Mouse (Mus musculus) midbrain, embryonic 12.5 days (tissue): ENCODE data around the gene Grasp. TPM values are rescaled to one million over a fixed set of nuclear protein-coding genes. Genes with fewer than 3 reads are reported as not detected.

Source experiments
- ATAC-seq: fragments of 200-750 bp; cut with Nextera tagmentation; 2 replicates; pipeline ENCODE4 v1.8.0; 2017; ENCODE audit warnings: low read depth, moderate TSS enrichment, moderate library complexity; ENCODE audit not compliant: low FRiP score
- H3K27ac ChIP-seq: fragments of 300-500 bp; sonication (generic); replicated peaks from 2 replicates; pipeline ENCODE4 v1.5.1; 2016; ENCODE audit warnings: mild to moderate bottlenecking
- H3K27me3 ChIP-seq: fragments of 300-500 bp; sonication (generic); 2 replicates; pipeline ENCODE4 v1.6.1; 2016; ENCODE audit warnings: mild to moderate bottlenecking
- H3K36me3 ChIP-seq: fragments of 300-500 bp; sonication (generic); 2 replicates; pipeline ENCODE4 v1.6.1; 2016
- H3K4me1 ChIP-seq: fragments of 300-500 bp; sonication (generic); 2 replicates; pipeline ENCODE4 v1.6.1; 2016
- H3K4me2 ChIP-seq: fragments of 300-500 bp; sonication (generic); replicated peaks from 2 replicates; pipeline ENCODE4 v1.6.1; 2016; ENCODE audit warnings: mild to moderate bottlenecking, moderate library complexity
- H3K4me3 ChIP-seq: fragments of 300-500 bp; sonication (generic); 2 replicates; pipeline ENCODE4 v1.5.1; 2016; ENCODE audit warnings: mild to moderate bottlenecking
- H3K9ac ChIP-seq: fragments of 300-500 bp; sonication (generic); replicated peaks from 2 replicates; pipeline ENCODE4 v1.6.1; 2016; ENCODE audit warnings: mild to moderate bottlenecking, moderate library complexity
- H3K9me3 ChIP-seq: fragments of 300-500 bp; sonication (generic); 2 replicates; pipeline ENCODE4 v1.6.1; 2016; ENCODE audit warnings: mild to moderate bottlenecking
- WGBS: fragments of 180-500 bp; shearing (Covaris S2); methylation state at CpG from one replicate; pipeline ENCODE4 v1.1.7; 2016; 5-methylcytosine and 5-hydroxymethylcytosine counted together
- polyA plus RNA-seq: library from polyadenylated mRNA; unstranded; fragments of >200 nt; fragmentation: Nextera tagmentation; extraction: Ambion mirVana; gene quantifications from 2 replicates; pipeline ENCODE4 v1.2.1, GENCODE M21; 2016

Grasp gene
- polyA plus RNA-seq, 1 experiment from 2014 or later, result 5.5 TPM

GRCm38 (mm10) chr15:101232607-101233006, 8.6 kb downstream of the Grasp start:
- Histone ChIP-seq H3K4me2 (no peak overlapping the region), H3K4me3 (no peak overlapping the region), H3K4me1 (peaks cover 19% of the 10 kb centered on the region), H3K36me3 (peaks cover 20% of the 10 kb centered on the region), H3K9me3 (no peaks in the 10 kb centered on the region), H3K9ac (no peak overlapping the region), H3K27me3 (peaks cover 22% of the 10 kb centered on the region), H3K27ac (no peak overlapping the region)
- WGBS, result 67% methylated on average over 4 of the region's 4 CpGs
- ATAC-seq, result no peak

DNA sequence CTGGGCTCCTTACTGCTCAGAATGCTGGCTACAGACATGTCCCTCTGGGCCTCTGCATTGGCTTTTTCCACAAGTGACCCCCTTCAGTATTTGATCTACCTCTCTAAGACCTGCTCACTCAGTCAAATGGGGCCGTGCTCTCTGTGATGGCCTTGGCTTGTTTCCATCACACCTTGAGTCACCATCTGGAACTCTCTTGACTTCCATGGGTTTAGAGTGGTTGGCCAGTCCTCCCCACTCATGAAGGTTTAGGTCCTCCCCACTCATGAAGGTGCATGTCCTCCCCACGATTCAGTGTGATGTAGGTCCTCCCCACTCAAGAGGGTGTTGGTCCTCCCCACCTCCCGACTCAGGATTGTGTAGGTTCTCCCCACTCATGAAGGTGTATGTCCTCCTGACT, 9.2 kb downstream of the Grasp start:
- H3K27ac ChIP-seq, result no peak overlapping the region
- no peak overlapping the region for H3K4me2 ChIP-seq
- peaks cover 20% of the 10 kb centered on the region for H3K36me3 ChIP-seq
- WGBS, result 88% methylated on average over 3 of the region's 3 CpGs
- no peaks in the 10 kb centered on the region for H3K9me3 ChIP-seq
- H3K27me3 ChIP-seq, result peaks cover 22% of the 10 kb centered on the region
- ATAC-seq, result no peak
- H3K4me3 ChIP-seq, result no peak overlapping the region
- peaks cover 13% of the 10 kb centered on the region for H3K4me1 ChIP-seq
- H3K9ac ChIP-seq, result no peak overlapping the region

GRCm38 (mm10) chr15:101233641-101234275, 9.8 kb downstream of the Grasp start:
- H3K27me3 ChIP-seq, result peaks cover 27% of the 10 kb centered on the region
- no peak overlapping the region for H3K4me2 ChIP-seq
- no peak overlapping the region for H3K27ac ChIP-seq
- no peaks in the 10 kb centered on the region for H3K9me3 ChIP-seq
- H3K4me1 ChIP-seq, result peaks cover 16% of the 10 kb centered on the region; the same call in 1 of the 2 replicates
- peaks cover 20% of the 10 kb centered on the region for H3K36me3 ChIP-seq
- no peak overlapping the region for H3K9ac ChIP-seq
- no peak for ATAC-seq
- 31% methylated on average over 11 of the region's 11 CpGs for whole genome bisulfite sequencing
- no peak overlapping the region for H3K4me3 ChIP-seq

DNA sequence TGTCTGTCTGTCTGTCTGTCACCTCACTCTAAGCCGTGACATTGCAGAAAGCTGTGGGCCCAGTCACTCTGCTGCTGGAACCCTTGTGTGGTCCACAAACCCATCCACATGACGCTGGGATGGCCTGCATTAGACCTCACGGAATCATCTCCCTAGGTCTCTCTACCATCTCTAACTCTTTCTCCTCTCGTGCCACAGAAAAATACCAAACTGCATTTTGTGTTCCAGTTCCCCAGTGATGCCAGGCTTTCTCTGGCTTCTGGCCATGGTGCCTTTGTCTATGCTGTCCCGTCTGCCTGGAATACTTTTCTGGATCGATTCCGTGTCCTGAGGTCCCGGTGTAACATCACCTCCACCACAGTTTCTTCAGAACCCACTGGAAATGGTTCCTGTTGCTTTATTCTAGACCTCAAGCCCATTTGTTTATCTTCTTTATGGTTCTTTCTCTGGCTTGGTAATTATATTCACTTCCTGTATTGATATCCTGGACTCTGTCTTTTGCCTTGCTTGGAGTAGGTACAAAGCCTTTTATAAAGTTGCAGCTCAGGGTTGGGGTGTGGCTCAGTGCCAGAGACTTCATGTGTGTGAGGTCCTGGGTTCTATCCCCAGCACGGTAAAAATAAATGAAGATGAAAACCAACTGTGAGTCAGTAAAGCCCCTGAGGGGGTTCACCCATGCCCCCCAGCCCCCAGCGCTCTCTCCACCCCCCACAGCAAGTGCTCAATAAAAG, 10.8 kb downstream of the Grasp start:
- H3K9me3 ChIP-seq, result no peaks in the 10 kb centered on the region
- H3K4me3 ChIP-seq, result no peak overlapping the region
- H3K27ac ChIP-seq, result no peak overlapping the region
- ATAC-seq, result no peak
- 0 out of 2 replicates have a peak overlapping the region, but pooled peaks have one; percentile 17 for H3K9ac ChIP-seq
- no peak overlapping the region for H3K4me2 ChIP-seq
- H3K36me3 ChIP-seq, result peaks cover 20% of the 10 kb centered on the region
- H3K4me1 ChIP-seq, result peaks cover 22% of the 10 kb centered on the region; the same call in 1 of the 2 replicates
- H3K27me3 ChIP-seq, result peaks cover 31% of the 10 kb centered on the region
- 72% methylated on average over 10 of the region's 10 CpGs for WGBS

DNA sequence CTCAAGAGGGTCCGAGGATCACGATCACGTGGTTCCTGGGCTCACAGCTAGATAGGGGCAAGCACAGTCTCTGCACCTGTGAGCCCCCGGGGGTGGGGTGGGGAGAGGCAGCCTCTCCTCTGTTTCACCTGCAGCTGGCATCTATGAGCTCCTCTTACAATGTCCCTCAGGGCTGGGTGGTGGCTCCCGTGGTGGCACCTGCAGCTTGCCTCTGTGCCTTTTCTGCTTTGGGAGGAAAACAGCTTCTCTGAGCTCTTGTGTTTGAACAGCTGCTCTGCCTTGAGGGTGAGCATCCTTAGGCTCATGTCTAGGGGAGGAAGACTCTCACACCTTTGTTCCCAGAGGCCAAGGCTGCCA, 11.3 kb downstream of the Grasp start:
- no peak overlapping the region for H3K4me3 ChIP-seq
- 0 out of 2 replicates have a peak overlapping the region, but pooled peaks have one; percentile 17 for H3K9ac ChIP-seq
- H3K27me3 ChIP-seq, result peaks cover 31% of the 10 kb centered on the region
- no peaks in the 10 kb centered on the region for H3K9me3 ChIP-seq
- no peak overlapping the region for H3K27ac ChIP-seq
- H3K4me1 ChIP-seq, result peaks cover 22% of the 10 kb centered on the region; the same call in 1 of the 2 replicates
- ATAC-seq, result no peak
- H3K4me2 ChIP-seq, result no peak overlapping the region
- 43% methylated on average over 5 of the region's 5 CpGs for WGBS
- peaks cover 15% of the 10 kb centered on the region for H3K36me3 ChIP-seq

GRCm38 (mm10) chr15:101235728-101236327, 11.8 kb downstream of the Grasp start:
- no peaks in the 10 kb centered on the region for H3K9me3 ChIP-seq
- peaks cover 23% of the 10 kb centered on the region; the same call in 1 of the 2 replicates for H3K4me1 ChIP-seq
- H3K4me3 ChIP-seq, result no peak overlapping the region
- peaks cover 31% of the 10 kb centered on the region for H3K27me3 ChIP-seq
- no peak overlapping the region for H3K9ac ChIP-seq
- H3K4me2 ChIP-seq, result no peak overlapping the region
- no peak overlapping the region for H3K27ac ChIP-seq
- ATAC-seq, result no peak
- peaks cover 10% of the 10 kb centered on the region for H3K36me3 ChIP-seq
- 52% methylated on average over 12 of the region's 12 CpGs for WGBS

- Histone ChIP-seq H3K9me3 (no peaks in the 10 kb centered on the region), H3K27me3 (peaks cover 27% of the 10 kb centered on the region), H3K4me2 (no peak overlapping the region), H3K36me3 (no peaks in the 10 kb centered on the region), H3K9ac (no peak overlapping the region), H3K4me1 (peaks cover 26% of the 10 kb centered on the region; the same call in 1 of the 2 replicates), H3K27ac (no peak overlapping the region), H3K4me3 (no peak overlapping the region)
- ATAC-seq, result no peak
- 9% methylated on average over 3 of the region's 3 CpGs for whole genome bisulfite sequencing
Observed at GRCm38 (mm10) chr15:101236878-101237277, 12.9 kb downstream of the Grasp start.

DNA sequence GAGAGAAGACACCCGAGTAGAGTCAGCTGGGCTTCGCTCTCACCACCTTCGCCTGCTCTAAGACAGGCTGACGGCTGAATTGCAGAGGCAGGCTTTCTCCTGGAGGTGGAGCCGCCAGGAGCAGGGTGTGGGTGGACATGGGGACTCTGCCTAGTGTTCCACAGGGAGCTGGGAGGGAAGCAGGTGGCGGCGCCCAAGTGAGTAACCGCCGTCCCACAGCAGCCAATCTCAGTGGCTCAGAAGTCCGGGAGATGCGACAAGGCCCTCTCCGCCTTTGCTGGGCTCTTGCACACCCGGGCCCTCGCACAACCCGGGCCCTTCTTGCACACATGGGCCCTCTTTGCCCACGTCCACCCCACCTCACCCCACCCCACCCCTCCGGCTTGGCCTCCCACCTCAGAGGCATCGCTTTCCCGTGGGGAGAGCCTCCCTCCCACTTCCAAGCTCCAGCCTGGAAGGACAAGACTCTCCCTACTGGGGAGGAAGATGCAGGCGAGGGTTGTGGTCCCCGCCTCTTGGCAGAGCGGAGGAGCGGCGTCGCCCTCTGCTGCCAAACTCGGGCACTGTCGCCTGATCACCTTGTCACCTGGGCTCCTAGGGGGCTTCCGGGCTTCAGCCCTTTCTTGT, 15.0 kb downstream of the Grasp start:
- H3K27me3 ChIP-seq, result peaks cover 27% of the 10 kb centered on the region
- H3K4me2 ChIP-seq, result peak overlapping the region; percentile 50
- peak overlapping the region; percentile 15; the same call in 1 of the 2 replicates for H3K9ac ChIP-seq
- H3K27ac ChIP-seq, result no peak overlapping the region
- H3K4me3 ChIP-seq, result peak overlapping the region; percentile 27
- 5% methylated on average over 27 of the region's 28 CpGs for WGBS
- peak; percentile 62 for ATAC-seq
- no peaks in the 10 kb centered on the region for H3K9me3 ChIP-seq
- H3K4me1 ChIP-seq, result peaks cover 26% of the 10 kb centered on the region; the same call in 1 of the 2 replicates
- H3K36me3 ChIP-seq, result no peaks in the 10 kb centered on the region

GRCm38 (mm10) chr15:101239821-101240220, 15.8 kb downstream of the Grasp start:
- no peak overlapping the region for H3K9ac ChIP-seq
- H3K4me1 ChIP-seq, result peaks cover 26% of the 10 kb centered on the region; the same call in 1 of the 2 replicates
- no peak overlapping the region for H3K4me2 ChIP-seq
- WGBS, result 69% methylated on average over 8 of the region's 8 CpGs
- H3K27me3 ChIP-seq, result peaks cover 27% of the 10 kb centered on the region
- ATAC-seq, result no peak
- no peaks in the 10 kb centered on the region for H3K36me3 ChIP-seq
- no peaks in the 10 kb centered on the region for H3K9me3 ChIP-seq
- H3K27ac ChIP-seq, result no peak overlapping the region
- no peak overlapping the region for H3K4me3 ChIP-seq

GRCm38 (mm10) chr15:101240799-101241204, 16.8 kb downstream of the Grasp start:
- Histone ChIP-seq H3K9me3 (no peaks in the 10 kb centered on the region), H3K36me3 (no peaks in the 10 kb centered on the region), H3K27ac (no peak overlapping the region), H3K9ac (no peak overlapping the region; the same call in 1 of the 2 replicates), H3K27me3 (peaks cover 20% of the 10 kb centered on the region), H3K4me2 (peak overlapping the region; percentile 33; the same call in 1 of the 2 replicates), H3K4me3 (no peak overlapping the region), H3K4me1 (peaks cover 19% of the 10 kb centered on the region)
- peak; percentile 60; the same call in 1 of the 2 replicates for ATAC-seq
- 19% methylated on average over 10 of the region's 10 CpGs for WGBS

DNA sequence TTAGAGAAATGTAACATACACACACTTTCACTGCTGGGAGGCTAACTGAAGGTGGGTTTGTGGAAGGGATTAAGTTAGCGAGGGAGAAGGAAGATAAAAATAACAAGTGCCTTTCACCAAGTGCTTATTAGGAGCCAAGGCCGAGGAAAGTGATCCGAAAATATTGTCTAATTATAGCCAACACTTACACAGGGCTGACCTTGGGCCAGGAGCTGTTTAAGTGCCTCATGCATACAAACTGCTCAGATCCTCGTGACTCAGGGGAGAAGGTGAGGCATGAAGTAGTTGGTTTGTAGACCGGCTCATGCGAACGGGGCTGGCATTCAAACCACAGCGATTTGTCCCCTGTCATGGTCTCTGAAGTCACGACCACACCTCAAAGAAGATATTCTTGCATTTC, 17.2 kb downstream of the Grasp start:
- H3K9me3 ChIP-seq, result no peaks in the 10 kb centered on the region
- H3K4me1 ChIP-seq, result peaks cover 17% of the 10 kb centered on the region
- no peak overlapping the region; the same call in 1 of the 2 replicates for H3K9ac ChIP-seq
- no peaks in the 10 kb centered on the region for H3K36me3 ChIP-seq
- H3K4me2 ChIP-seq, result 0 out of 2 replicates have a peak overlapping the region, but pooled peaks have one; percentile 33
- peaks cover 16% of the 10 kb centered on the region for H3K27me3 ChIP-seq
- ATAC-seq, result no peak
- WGBS, result 65% methylated on average over 9 of the region's 9 CpGs
- no peak overlapping the region for H3K4me3 ChIP-seq
- no peak overlapping the region for H3K27ac ChIP-seq
